Mouse (Mus musculus): Measurements from ENCODE around the gene Themis2. TPM values are rescaled to one million over a fixed set of nuclear protein-coding genes. Genes with fewer than 3 reads are reported as not detected.
"Not testable (repeated sequence)": the region's sequence is repeated elsewhere in the genome, so short reads cannot be mapped to it uniquely, and the experiment has no call there.

The Themis2 gene
- polyA plus RNA-seq, 1 experiment: 3.6 TPM

- H3K27ac ChIP-seq (ENCODE audit: insufficient read depth, low read depth, low read length): no peak overlapping the region
- 84% methylated on average over 6 of the region's 6 CpGs for WGBS
- TF ChIP-seq CTCF (conservative IDR thresholded peaks at IDR 0.05; ENCODE audit: insufficient read depth, insufficient read length, low read depth, low read length) (no peak), POLR2A (IDR thresholded peaks at IDR 0.05; ENCODE audit: low read depth, low read length) (no peak)
Observed at GRCm38 (mm10) chr4:132749258-132749982, 46.8 kb downstream of the Themis2 start.

GRCm38 (mm10) chr4:132748778-132749177 lies 47.4 kb downstream of the Themis2 start:
- DNase-seq: no peak
- Histone ChIP-seq H3K27me3 (replicated peaks; ENCODE audit: control insufficient read depth, insufficient read depth, low read length) (no peaks in the 10 kb centered on the region), H3K4me3 (ENCODE audit: insufficient read depth, low read depth, low read length) (no peak overlapping the region), H3K27ac (ENCODE audit: insufficient read depth, low read depth, low read length) (no peak overlapping the region), H3K4me1 (ENCODE audit: control insufficient read depth, insufficient read depth, low read length) (no peaks in the 10 kb centered on the region), H3K36me3 (ENCODE audit: control insufficient read depth, insufficient read depth, low read length) (no peaks in the 10 kb centered on the region)
- TF ChIP-seq POLR2A (IDR thresholded peaks at IDR 0.05; ENCODE audit: low read depth, low read length) (no peak), CTCF (conservative IDR thresholded peaks at IDR 0.05; ENCODE audit: insufficient read depth, insufficient read length, low read depth, low read length) (no peak)
- 89% methylated on average over 4 of the region's 4 CpGs for WGBS

More at GRCm38 (mm10) chr4:132749258-132749982, 46.8 kb downstream of the Themis2 start:
- Histone ChIP-seq H3K36me3 (ENCODE audit: control insufficient read depth, insufficient read depth, low read length) (no peaks in the 10 kb centered on the region), H3K4me3 (ENCODE audit: insufficient read depth, low read depth, low read length) (no peak overlapping the region), H3K27me3 (replicated peaks; ENCODE audit: control insufficient read depth, insufficient read depth, low read length) (no peaks in the 10 kb centered on the region), H3K4me1 (ENCODE audit: control insufficient read depth, insufficient read depth, low read length) (no peaks in the 10 kb centered on the region)
- no peak for DNase-seq

- H3K4me1 ChIP-seq (ENCODE audit: control insufficient read depth, insufficient read depth, low read length): no peaks in the 10 kb centered on the region
- no peak for TF ChIP-seq POLR2A (IDR thresholded peaks at IDR 0.05; ENCODE audit: low read depth, low read length)
- TF ChIP-seq CTCF (conservative IDR thresholded peaks at IDR 0.05; ENCODE audit: insufficient read depth, insufficient read length, low read depth, low read length): no peak
- peak overlapping the region; percentile 65 for H3K27ac ChIP-seq (ENCODE audit: insufficient read depth, low read depth, low read length)
- 41% methylated on average over 9 of the region's 9 CpGs for WGBS
- no peaks in the 10 kb centered on the region for H3K36me3 ChIP-seq (ENCODE audit: control insufficient read depth, insufficient read depth, low read length)
- no peaks in the 10 kb centered on the region for H3K27me3 ChIP-seq (replicated peaks; ENCODE audit: control insufficient read depth, insufficient read depth, low read length)
- H3K4me3 ChIP-seq (ENCODE audit: insufficient read depth, low read depth, low read length): peak overlapping the region; percentile 41; the same call in 1 of the 2 replicates
- DNase-seq: peak; percentile 76
Observed at GRCm38 (mm10) chr4:132747664-132748259, 48.4 kb downstream of the Themis2 start.

GRCm38 (mm10) chr4:132746911-132747517 lies 49.2 kb downstream of the Themis2 start:
- Histone ChIP-seq H3K4me3 (ENCODE audit: insufficient read depth, low read depth, low read length) (no peak overlapping the region), H3K4me1 (ENCODE audit: control insufficient read depth, insufficient read depth, low read length) (no peaks in the 10 kb centered on the region), H3K36me3 (ENCODE audit: control insufficient read depth, insufficient read depth, low read length) (no peaks in the 10 kb centered on the region), H3K27me3 (replicated peaks; ENCODE audit: control insufficient read depth, insufficient read depth, low read length) (no peaks in the 10 kb centered on the region), H3K27ac (ENCODE audit: insufficient read depth, low read depth, low read length) (peak overlapping the region; percentile 61)
- 84% methylated on average over 9 of the region's 9 CpGs for WGBS
- DNase-seq: no peak
- TF ChIP-seq POLR2A (IDR thresholded peaks at IDR 0.05; ENCODE audit: low read depth, low read length): no peak
- TF ChIP-seq CTCF (conservative IDR thresholded peaks at IDR 0.05; ENCODE audit: insufficient read depth, insufficient read length, low read depth, low read length): no peak

GRCm38 (mm10) chr4:132743992-132744911 lies 51.9 kb downstream of the Themis2 start:
- Histone ChIP-seq H3K36me3 (ENCODE audit: control insufficient read depth, insufficient read depth, low read length) (no peaks in the 10 kb centered on the region), H3K4me3 (ENCODE audit: insufficient read depth, low read depth, low read length) (no peak overlapping the region), H3K27me3 (replicated peaks; ENCODE audit: control insufficient read depth, insufficient read depth, low read length) (no peaks in the 10 kb centered on the region), H3K4me1 (ENCODE audit: control insufficient read depth, insufficient read depth, low read length) (no peaks in the 10 kb centered on the region), H3K27ac (ENCODE audit: insufficient read depth, low read depth, low read length) (no peak overlapping the region)
- DNase-seq: no peak
- 67% methylated on average over 11 of the region's 11 CpGs for WGBS
- no peak for TF ChIP-seq POLR2A (IDR thresholded peaks at IDR 0.05; ENCODE audit: low read depth, low read length)
- TF ChIP-seq CTCF (conservative IDR thresholded peaks at IDR 0.05; ENCODE audit: insufficient read depth, insufficient read length, low read depth, low read length): no peak

GRCm38 (mm10) chr4:132741491-132741890 lies 54.7 kb downstream of the Themis2 start:
- Histone ChIP-seq H3K27ac (ENCODE audit: insufficient read depth, low read depth, low read length) (no peak overlapping the region), H3K27me3 (replicated peaks; ENCODE audit: control insufficient read depth, insufficient read depth, low read length) (no peaks in the 10 kb centered on the region), H3K4me3 (ENCODE audit: insufficient read depth, low read depth, low read length) (no peak overlapping the region), H3K4me1 (ENCODE audit: control insufficient read depth, insufficient read depth, low read length) (no peaks in the 10 kb centered on the region), H3K36me3 (ENCODE audit: control insufficient read depth, insufficient read depth, low read length) (no peaks in the 10 kb centered on the region)
- WGBS: 92% methylated on average over 7 of the region's 7 CpGs
- DNase-seq: no peak
- TF ChIP-seq CTCF (conservative IDR thresholded peaks at IDR 0.05; ENCODE audit: insufficient read depth, insufficient read length, low read depth, low read length): no peak
- TF ChIP-seq POLR2A (IDR thresholded peaks at IDR 0.05; ENCODE audit: low read depth, low read length): no peak

- H3K36me3 ChIP-seq (ENCODE audit: control insufficient read depth, insufficient read depth, low read length); H3K27ac ChIP-seq (ENCODE audit: insufficient read depth, low read depth, low read length); H3K4me3 ChIP-seq (ENCODE audit: insufficient read depth, low read depth, low read length); H3K27me3 ChIP-seq (replicated peaks; ENCODE audit: control insufficient read depth, insufficient read depth, low read length); H3K4me1 ChIP-seq (ENCODE audit: control insufficient read depth, insufficient read depth, low read length); DNase-seq: not testable (repeated sequence)
- WGBS: 94% methylated on average over 9 of the region's 9 CpGs
Observed at GRCm38 (mm10) chr4:132737154-132737553, 59.0 kb downstream of the Themis2 start.

Data from kidney, adult 2 months (tissue).